Mouse (Mus musculus) G1E (cell line): ENCODE measurements around the gene Olfr1459. TPM values are rescaled to one million over a fixed set of nuclear protein-coding genes. Genes with fewer than 3 reads are reported as not detected.

Source experiments
- ATAC-seq: 2 replicates; pipeline ENCODE4 v1.8.0; 2016; ENCODE audit warnings: mild to moderate bottlenecking; ENCODE audit not compliant: insufficient number of reproducible peaks, poor library complexity, low FRiP score, severe bottlenecking; ENCODE audit errors: extremely low read depth
- DNase-seq: peaks from one replicate; pipeline ENCODE4 v3.0.0; 2012; ENCODE audit warnings: low spot score
- H3K27me3 ChIP-seq: 2 replicates; pipeline ENCODE4 v1.6.1; 2012; ENCODE audit warnings: mild to moderate bottlenecking, low read length, inconsistent platforms; ENCODE audit not compliant: insufficient read depth
- H3K36me3 ChIP-seq: replicated peaks from 2 replicates; pipeline ENCODE3; 2012; ENCODE audit warnings: mild to moderate bottlenecking, inconsistent platforms
- H3K4me1 ChIP-seq: 2 replicates; pipeline ENCODE4 v1.6.1; 2012; ENCODE audit warnings: low read depth, low read length, inconsistent platforms, mixed read lengths; ENCODE audit not compliant: insufficient read depth
- H3K4me3 ChIP-seq: 2 replicates; pipeline ENCODE4 v1.5.1; 2012; ENCODE audit warnings: low read depth, mild to moderate bottlenecking, inconsistent platforms, low read length, moderate library complexity, mixed read lengths
- H3K9me3 ChIP-seq: replicated peaks from 2 replicates; pipeline ENCODE4 v1.6.1; 2012; ENCODE audit warnings: inconsistent platforms
- CTCF ChIP-seq: IDR thresholded peaks from 2 replicates; pipeline ENCODE4 v1.5.1; 2012; ENCODE audit warnings: low read depth, low read length, inconsistent platforms, mixed read lengths
- GATA1 ChIP-seq: IDR thresholded peaks from 2 replicates; pipeline ENCODE4 v1.6.1; 2012; ENCODE audit warnings: borderline replicate concordance, low read length, inconsistent platforms, mixed read lengths
- GATA2 ChIP-seq: IDR thresholded peaks from 2 replicates; pipeline ENCODE4 v1.6.1; 2012; ENCODE audit warnings: low read depth, low read length, inconsistent platforms, borderline replicate concordance
- POLR2AphosphoS5 ChIP-seq: IDR thresholded peaks from 2 replicates; pipeline ENCODE4 v1.6.1; 2012; ENCODE audit warnings: low read depth, low read length, inconsistent platforms; ENCODE audit not compliant: insufficient replicate concordance
- TAL1 ChIP-seq: conservative IDR thresholded peaks from 2 replicates; pipeline ENCODE4 v1.6.1; 2012; ENCODE audit warnings: low read depth, low read length, inconsistent platforms, mixed read lengths
- polyA plus RNA-seq: library from polyadenylated mRNA; stranded (reverse); fragments of >175 nt; gene quantifications from 2 replicates; pipeline ENCODE4 v1.2.3, GENCODE M21; 2012
- total RNA-seq, 2 experiments: library from RNA; stranded (forward) in 1 of 2; stranded (reverse) in 1 of 2; fragments of 200-1000 nt in 1 of 2; fragments of >200 nt in 1 of 2; fragmentation: Nextera tagmentation in 1 of 2; gene quantifications; 2 replicates each; pipeline ENCODE4 v1.2.3; 2014 to 2017

The Olfr1459 gene
- total RNA-seq (2014; fragmentation: Nextera tagmentation) (not detected in 2 replicates), total RNA-seq (2017) (0.12 and 0.27 TPM in 2 replicates), polyA plus RNA-seq (not detected in 2 replicates)

DNA sequence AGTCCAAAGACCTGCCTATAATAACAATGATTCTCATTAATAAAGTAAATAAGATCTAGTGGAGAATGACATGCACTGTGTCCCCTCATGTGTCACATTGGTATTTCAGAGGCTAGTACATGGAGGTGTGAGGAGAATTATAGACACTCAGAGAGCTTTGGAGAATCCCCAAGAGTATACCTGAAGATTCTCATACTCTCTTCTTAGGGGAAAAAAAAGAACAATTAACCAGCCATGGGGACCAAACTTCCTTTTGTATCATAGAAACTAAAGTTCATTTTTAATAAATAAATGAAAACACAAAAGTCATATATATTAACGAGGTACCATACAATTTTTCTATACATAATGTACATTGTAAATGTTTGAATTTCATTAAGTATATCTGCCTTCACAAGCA lies at the start of gene Olfr1459:
Gene Olfr1459 (minus strand): TSS at position 101 of the 400 bp plus-strand sequence.
- H3K9me3 ChIP-seq = no peaks in the 10 kb centered on the region
- no peaks in the 10 kb centered on the region for H3K36me3 ChIP-seq
- DNase-seq = no peak
- no peak for ATAC-seq
- H3K4me3 ChIP-seq = no peak within 1 kb of the TSS
- no peaks in the 10 kb centered on the region for H3K4me1 ChIP-seq
- no peaks in the 10 kb centered on the region for H3K27me3 ChIP-seq
- TF ChIP-seq TAL1 (no peak), POLR2AphosphoS5 (no peak), CTCF (no peak), GATA2 (no peak), GATA1 (no peak)

DNA sequence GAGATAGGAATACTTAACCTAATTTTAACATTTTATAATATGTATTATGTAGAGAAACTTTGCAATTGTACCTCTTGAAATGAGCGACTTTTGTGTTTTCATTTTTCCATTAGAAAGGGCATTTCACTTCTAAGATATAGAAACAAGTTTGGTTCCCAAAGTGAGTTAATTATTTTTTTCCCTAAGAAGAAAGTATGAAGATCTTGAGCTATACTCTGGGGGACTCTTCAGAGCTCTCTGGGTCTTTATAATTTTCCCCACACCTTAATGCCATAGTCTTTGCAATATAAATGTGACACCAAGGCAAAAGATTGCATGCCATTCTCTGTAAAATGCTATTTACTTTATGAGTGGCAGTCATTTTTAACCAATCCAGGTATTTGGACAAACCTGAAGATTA lies 36.1 kb upstream of the Olfr1459 start, which contains the start of gene Olfr1462:
Gene Olfr1462 (plus strand): TSS at position 301 of the 400 bp plus-strand sequence.
- DNase-seq = no peak
- TF ChIP-seq GATA2 (no peak), GATA1 (no peak), TAL1 (no peak)
- no peaks in the 10 kb centered on the region for H3K9me3 ChIP-seq
- H3K4me1 ChIP-seq = no peaks in the 10 kb centered on the region
- no peaks in the 10 kb centered on the region for H3K27me3 ChIP-seq
- H3K4me3 ChIP-seq = no peak within 1 kb of the TSS
- no peak for ATAC-seq
- no peaks in the 10 kb centered on the region for H3K36me3 ChIP-seq

GRCm38 (mm10) chr19:13162700-13163099 lies 13.4 kb upstream of the Olfr1459 start, which contains the start of gene Olfr1461:
Gene Olfr1461, plus strand, starts transcription at chr19:13163000.
- TF ChIP-seq POLR2AphosphoS5 (no peak), GATA2 (no peak), CTCF (no peak), TAL1 (no peak), GATA1 (no peak)
- Histone ChIP-seq H3K4me1 (no peaks in the 10 kb centered on the region), H3K27me3 (no peaks in the 10 kb centered on the region), H3K9me3 (no peaks in the 10 kb centered on the region), H3K4me3 (no peak within 1 kb of the TSS), H3K36me3 (no peaks in the 10 kb centered on the region)
- DNase-seq (no peak), ATAC-seq (no peak)

DNA sequence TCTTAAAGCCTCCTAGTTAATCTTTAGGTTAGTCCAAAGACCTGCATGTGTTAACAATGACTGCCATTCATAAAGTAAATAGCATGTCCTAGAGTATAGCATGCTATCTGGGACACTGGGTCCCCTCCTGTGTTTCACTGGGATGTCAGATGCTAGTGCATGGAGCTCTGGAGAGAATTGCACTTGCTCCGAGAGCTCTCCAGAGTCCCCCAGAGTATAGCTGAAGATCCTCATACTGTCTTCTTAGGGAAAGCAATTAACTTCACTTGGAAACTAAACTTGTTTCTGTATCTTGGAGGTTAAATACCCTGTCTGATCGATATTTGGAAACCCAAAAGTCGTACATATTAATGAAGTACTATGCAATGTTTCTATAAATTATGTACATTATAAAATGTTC lies 42.7 kb downstream of the Olfr1459 start, which contains the start of gene Olfr1458:
Gene Olfr1458 (minus strand): TSS at position 101 of the 400 bp plus-strand sequence.
- TF ChIP-seq TAL1 (no peak), CTCF (no peak), POLR2AphosphoS5 (no peak), GATA1 (no peak), GATA2 (no peak)
- no peak for DNase-seq
- no peaks in the 10 kb centered on the region for H3K36me3 ChIP-seq
- H3K4me3 ChIP-seq = no peak within 1 kb of the TSS
- no peaks in the 10 kb centered on the region for H3K4me1 ChIP-seq
- ATAC-seq = no peak
- no peaks in the 10 kb centered on the region for H3K9me3 ChIP-seq
- no peaks in the 10 kb centered on the region for H3K27me3 ChIP-seq

DNA sequence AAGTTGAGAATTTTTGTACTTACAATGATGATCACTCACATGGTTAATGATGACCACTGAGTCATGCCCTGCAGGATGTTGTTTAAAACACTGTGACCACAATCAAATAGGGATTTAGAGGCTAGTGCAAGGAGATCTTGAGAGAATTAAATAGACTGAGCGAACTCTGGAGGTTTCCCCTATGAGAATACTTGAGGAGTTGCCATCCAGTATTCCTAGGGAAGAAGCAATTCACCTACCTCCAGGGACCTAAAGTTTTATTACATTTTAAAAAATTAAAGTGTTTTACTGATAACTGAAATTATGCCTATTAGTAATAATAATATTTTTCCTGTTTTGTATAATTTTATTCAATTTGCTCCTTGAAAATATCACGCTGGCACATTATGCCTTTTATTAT lies 51.6 kb downstream of the Olfr1459 start, which contains the start of gene Olfr1457:
Gene Olfr1457 (minus strand): TSS at position 101 of the 400 bp plus-strand sequence.
- TF ChIP-seq POLR2AphosphoS5 (no peak), TAL1 (no peak), CTCF (no peak), GATA1 (no peak), GATA2 (no peak)
- H3K4me1 ChIP-seq = no peaks in the 10 kb centered on the region

GRCm38 (mm10) chr19:13093908-13094307 lies 55.4 kb downstream of the Olfr1459 start:
- TF ChIP-seq GATA1 (no peak), TAL1 (no peak), CTCF (no peak), POLR2AphosphoS5 (no peak), GATA2 (no peak)
- Histone ChIP-seq H3K4me1 (no peaks in the 10 kb centered on the region), H3K36me3 (no peaks in the 10 kb centered on the region), H3K9me3 (no peaks in the 10 kb centered on the region), H3K27me3 (no peaks in the 10 kb centered on the region), H3K4me3 (no peak overlapping the region)
- ATAC-seq = no peak
- DNase-seq = no peak

More for the DNA sequence above, 51.6 kb downstream of the Olfr1459 start, which contains the start of gene Olfr1457:
- Histone ChIP-seq H3K9me3 (no peaks in the 10 kb centered on the region), H3K27me3 (no peaks in the 10 kb centered on the region), H3K4me3 (no peak within 1 kb of the TSS), H3K36me3 (no peaks in the 10 kb centered on the region)
- DNase-seq (no peak), ATAC-seq (no peak)

Other genes with a start within 250 kb of the Olfr1459 start
- gene Olfr1447, start 245.8 kb downstream of the Olfr1459 start, total RNA-seq (2014; fragmentation: Nextera tagmentation) = not detected in 2 replicates
- 0.27 TPM in 1 of 2 replicates, not detected in the other for gene Olfr1447, start 245.8 kb downstream of the Olfr1459 start, total RNA-seq (2017)
- not detected in 2 replicates for gene Olfr1447, start 245.8 kb downstream of the Olfr1459 start, polyA plus RNA-seq
- not detected in 2 replicates for gene Olfr1448, start 225.1 kb downstream of the Olfr1459 start, total RNA-seq (2014; fragmentation: Nextera tagmentation)
- gene Olfr1448, start 225.1 kb downstream of the Olfr1459 start, total RNA-seq (2017) = 0.11 and 0.12 TPM in 2 replicates
- gene Olfr1448, start 225.1 kb downstream of the Olfr1459 start, polyA plus RNA-seq = not detected in 2 replicates
- not detected in 2 replicates for gene Olfr1449, start 218.7 kb downstream of the Olfr1459 start, total RNA-seq (2014; fragmentation: Nextera tagmentation)
- 0.49 TPM in 1 of 2 replicates, not detected in the other for gene Olfr1449, start 218.7 kb downstream of the Olfr1459 start, total RNA-seq (2017)
- gene Olfr1449, start 218.7 kb downstream of the Olfr1459 start, polyA plus RNA-seq = not detected in 2 replicates
- gene Olfr1450, start 199.3 kb downstream of the Olfr1459 start, total RNA-seq (2014; fragmentation: Nextera tagmentation) = not detected in 2 replicates
- gene Olfr1450, start 199.3 kb downstream of the Olfr1459 start, total RNA-seq (2017) = 0.16 TPM in 1 of 2 replicates, not detected in the other
- not detected in 2 replicates for gene Olfr1450, start 199.3 kb downstream of the Olfr1459 start, polyA plus RNA-seq
- not detected in 2 replicates for gene Olfr1451, start 154.5 kb downstream of the Olfr1459 start, total RNA-seq (2014; fragmentation: Nextera tagmentation)
- 0.27 TPM in 1 of 2 replicates, not detected in the other for gene Olfr1451, start 154.5 kb downstream of the Olfr1459 start, total RNA-seq (2017)
- not detected in 2 replicates for gene Olfr1451, start 154.5 kb downstream of the Olfr1459 start, polyA plus RNA-seq
- not detected in 2 replicates for gene Olfr1453, start 121.2 kb downstream of the Olfr1459 start, total RNA-seq (2014; fragmentation: Nextera tagmentation)
- 0.23 and 0.38 TPM in 2 replicates for gene Olfr1453, start 121.2 kb downstream of the Olfr1459 start, total RNA-seq (2017)
- not detected in 2 replicates for gene Olfr1453, start 121.2 kb downstream of the Olfr1459 start, polyA plus RNA-seq
- gene Olfr1454, start 88.9 kb downstream of the Olfr1459 start, total RNA-seq (2014; fragmentation: Nextera tagmentation) = not detected in 2 replicates
- 0.05 TPM in 1 of 2 replicates, not detected in the other for gene Olfr1454, start 88.9 kb downstream of the Olfr1459 start, total RNA-seq (2017)
- not detected in 2 replicates for gene Olfr1454, start 88.9 kb downstream of the Olfr1459 start, polyA plus RNA-seq
- gene Olfr1457, start 51.7 kb downstream of the Olfr1459 start, total RNA-seq (2014; fragmentation: Nextera tagmentation) = not detected in 2 replicates
- 0.12 TPM in 1 of 2 replicates, not detected in the other for gene Olfr1457, start 51.7 kb downstream of the Olfr1459 start, total RNA-seq (2017)
- gene Olfr1457, start 51.7 kb downstream of the Olfr1459 start, polyA plus RNA-seq = not detected in 2 replicates
- not detected in 2 replicates for gene Olfr1458, start 42.8 kb downstream of the Olfr1459 start, total RNA-seq (2014; fragmentation: Nextera tagmentation)
- not detected in 2 replicates for gene Olfr1458, start 42.8 kb downstream of the Olfr1459 start, total RNA-seq (2017)
- gene Olfr1458, start 42.8 kb downstream of the Olfr1459 start, polyA plus RNA-seq = not detected in 2 replicates
- gene Olfr1461, start 13.5 kb upstream of the Olfr1459 start, total RNA-seq (2014; fragmentation: Nextera tagmentation) = not detected in 2 replicates
- gene Olfr1461, start 13.5 kb upstream of the Olfr1459 start, total RNA-seq (2017) = 0.05 TPM in 1 of 2 replicates, not detected in the other
- gene Olfr1461, start 13.5 kb upstream of the Olfr1459 start, polyA plus RNA-seq = not detected in 2 replicates
- not detected in 2 replicates for gene Olfr1462, start 36.2 kb upstream of the Olfr1459 start, total RNA-seq (2014; fragmentation: Nextera tagmentation)
- 0.11 and 0.52 TPM in 2 replicates for gene Olfr1462, start 36.2 kb upstream of the Olfr1459 start, total RNA-seq (2017)
- not detected in 2 replicates for gene Olfr1462, start 36.2 kb upstream of the Olfr1459 start, polyA plus RNA-seq
- gene Olfr1463, start 81.8 kb upstream of the Olfr1459 start, total RNA-seq (2014; fragmentation: Nextera tagmentation) = not detected in 2 replicates
- 0.35 TPM in 1 of 2 replicates, not detected in the other for gene Olfr1463, start 81.8 kb upstream of the Olfr1459 start, total RNA-seq (2017)
- gene Olfr1463, start 81.8 kb upstream of the Olfr1459 start, polyA plus RNA-seq = not detected in 2 replicates
- not detected in 2 replicates for gene Olfr1465, start 166.0 kb upstream of the Olfr1459 start, total RNA-seq (2014; fragmentation: Nextera tagmentation)
- 0.12 and 0.22 TPM in 2 replicates for gene Olfr1465, start 166.0 kb upstream of the Olfr1459 start, total RNA-seq (2017)
- not detected in 2 replicates for gene Olfr1465, start 166.0 kb upstream of the Olfr1459 start, polyA plus RNA-seq
- gene Olfr1466, start 189.3 kb upstream of the Olfr1459 start, total RNA-seq (2014; fragmentation: Nextera tagmentation) = not detected in 2 replicates
- 0.33 TPM in 1 of 2 replicates, not detected in the other for gene Olfr1466, start 189.3 kb upstream of the Olfr1459 start, total RNA-seq (2017)
- gene Olfr1466, start 189.3 kb upstream of the Olfr1459 start, polyA plus RNA-seq = not detected in 2 replicates
- not detected in 2 replicates for gene Olfr1467, start 212.7 kb upstream of the Olfr1459 start, total RNA-seq (2014; fragmentation: Nextera tagmentation)
- 0.05 and 0.06 TPM in 2 replicates for gene Olfr1467, start 212.7 kb upstream of the Olfr1459 start, total RNA-seq (2017)
- not detected in 2 replicates for gene Olfr1467, start 212.7 kb upstream of the Olfr1459 start, polyA plus RNA-seq